Mouse (Mus musculus) testis, adult 10 weeks (tissue): ENCODE measurements around the gene Ifi214. TPM values are rescaled to one million over a fixed set of nuclear protein-coding genes. Genes with fewer than 3 reads are reported as not detected.

Experiments
- polyA plus RNA-seq: library from polyadenylated mRNA; stranded (reverse); fragments of 350-450 nt; fragmentation: Illumina TruSeq; extraction: RNeasy Lipid Tissue Mini Kit (QIAGEN cat#74804); gene quantifications from one replicate; pipeline ENCODE4 v1.2.3, GENCODE M21; 2014; ENCODE audit warnings: low read depth, low replicate concordance

The Ifi214 gene
- polyA plus RNA-seq = 0.80 TPM

DNA sequence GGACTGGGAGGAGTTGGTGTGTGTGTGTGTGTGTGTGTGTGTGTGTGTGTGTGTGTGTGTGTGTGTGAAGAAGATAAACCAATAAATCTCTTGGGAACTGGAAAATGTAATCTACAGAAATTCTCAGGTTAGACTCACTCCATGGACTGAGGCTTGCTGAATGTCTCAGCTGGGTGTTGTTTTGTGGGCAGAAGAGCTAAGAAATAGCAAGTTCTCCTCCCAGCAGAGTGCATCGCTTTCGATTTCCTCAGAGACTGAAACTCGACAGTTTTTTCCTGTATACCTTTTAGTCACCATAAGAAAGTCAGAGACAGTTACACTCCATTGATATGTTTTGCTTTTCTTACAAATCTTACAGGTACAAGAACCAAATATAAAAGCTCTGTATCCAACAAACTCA lies at the start of gene Ifi214:
Gene Ifi214 (minus strand): TSS at position 167 of the 400 bp plus-strand sequence.

DNA sequence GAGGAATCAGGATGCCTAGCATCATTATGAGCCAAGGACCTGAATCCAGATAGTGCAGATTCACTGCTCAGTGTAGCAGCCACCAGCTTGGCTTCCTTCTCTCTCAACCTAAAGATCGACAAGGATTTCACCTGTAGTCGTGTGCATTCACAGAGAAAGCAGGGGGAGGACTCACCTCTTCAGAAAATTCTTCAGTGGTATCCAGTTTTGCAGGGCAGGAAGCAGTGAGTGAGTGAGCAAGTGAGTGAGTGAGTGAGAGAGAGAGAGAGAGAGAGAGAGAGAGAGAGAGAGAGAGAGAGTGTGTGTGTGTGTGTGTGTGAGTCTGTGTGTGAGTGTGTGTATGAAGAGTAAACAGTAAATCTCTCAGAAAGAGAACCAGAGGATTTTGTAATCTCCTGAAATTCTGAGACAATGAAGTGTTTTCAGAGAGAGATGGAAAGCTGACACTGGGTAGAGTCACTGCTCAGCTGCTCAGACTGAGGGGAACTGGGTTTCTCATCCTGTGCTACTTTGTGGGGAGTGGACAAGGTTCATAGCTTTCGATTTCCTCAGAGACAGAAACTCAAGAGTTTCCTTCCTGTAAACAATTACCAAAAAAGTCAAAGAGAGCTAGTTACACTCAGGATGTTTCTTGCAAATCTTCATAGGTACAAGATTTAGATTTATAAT lies 44.8 kb downstream of the Ifi214 start, which contains the start of gene Ifi206:
Gene Ifi206 (minus strand): TSS at position 230 of the 669 bp plus-strand sequence.

Other genes starting within 250 kb of the Ifi214 start
- gene Ackr1, start 202.2 kb downstream of the Ifi214 start, polyA plus RNA-seq = not detected
- 0.69 TPM for gene Aim2, start 185.1 kb downstream of the Ifi214 start, polyA plus RNA-seq
- gene Cadm3, start 168.3 kb downstream of the Ifi214 start, polyA plus RNA-seq = not detected
- gene Ifi206, start 44.9 kb downstream of the Ifi214 start, polyA plus RNA-seq = 0.38 TPM
- 0.74 TPM for gene Ifi213, start 63.3 kb upstream of the Ifi214 start, polyA plus RNA-seq
- 32.0 TPM for gene Ifi209, start 95.0 kb upstream of the Ifi214 start, polyA plus RNA-seq
- 0.35 TPM for gene Ifi208, start 137.7 kb upstream of the Ifi214 start, polyA plus RNA-seq
- gene Ifi207, start 205.8 kb upstream of the Ifi214 start, polyA plus RNA-seq = 1.4 TPM
- 2.7 TPM for gene Ifi204, start 231.0 kb upstream of the Ifi214 start, polyA plus RNA-seq